Mouse (Mus musculus): ENCODE measurements around the gene Hat1. TPM values are rescaled to one million over a fixed set of nuclear protein-coding genes. Genes with fewer than 3 reads are reported as not detected.
A peak's percentile ranks its signal among the peaks of the same experiment; 100 is the strongest.

Gene Hat1
- total and polyA plus RNA-seq, 3 experiments = 91.6 to 292 (median 167) TPM

- H3K79me2 ChIP-seq (replicated peaks; ENCODE audit: control insufficient read depth, extremely low read depth, insufficient read depth, poor library complexity, severe bottlenecking) = 0 out of 2 replicates have a peak, but pooled peaks cover 10% of the 10 kb centered on the region
- H3K36me3 ChIP-seq (replicated peaks in 1 of 2; ENCODE audit: control insufficient read depth in 1 of 2, insufficient read depth in 1 of 2, low read length in 1 of 2) = peaks cover 20 to 60% of the 10 kb centered on the region in 2 experiments
- H3K27me3 ChIP-seq (replicated peaks) = no peaks in the 10 kb centered on the region
- in situ Hi-C loops (cut with MboI; ENCODE audit: low pct_ligation_motif_present, low pct_unique_long_range_greater_than_20kb, low sequenced_read_pairs) = no loop called here
- H3K9me3 ChIP-seq (replicated peaks; ENCODE audit: low read length) = no peaks in the 10 kb centered on the region
- DNase-seq (ENCODE audit: extremely low read depth) = no peak
- TF ChIP-seq KAT2A (IDR thresholded peaks at IDR 0.05; ENCODE audit: insufficient replicate concordance, low read length) (no peak), CHD2 (IDR thresholded peaks at IDR 0.05; ENCODE audit: low read length) (no peak), RCOR1 (conservative IDR thresholded peaks at IDR 0.05; ENCODE audit: low read depth, low read length) (no peak), NELFE (IDR thresholded peaks at IDR 0.05; ENCODE audit: low read depth, low read length) (no peak), USF2 (conservative IDR thresholded peaks at IDR 0.05; ENCODE audit: low read depth, low read length) (0 out of 2 replicates have a peak, but pooled peaks have one; percentile 10)
- H3K4me1 ChIP-seq (ENCODE audit: control insufficient read depth in 1 of 2, insufficient read depth in 2 of 2) = peaks cover 0 to 17% of the 10 kb centered on the region in 2 experiments; a peak in 1 of 4 replicates
- H3K4me3 ChIP-seq (replicated peaks in 1 of 3; ENCODE audit: low read depth in 2 of 3, low read length in 2 of 3, poor library complexity in 1 of 3) = peak overlapping the region in 2 of 3 experiments; percentile 26 to 30
- H3K4me2 ChIP-seq (ENCODE audit: insufficient read depth, low read depth, poor library complexity, severe bottlenecking) = peak overlapping the region; percentile 83
- dilution Hi-C loops (cut with MboI; ENCODE audit: extremely low pct_ligation_motif_present, extremely low pct_unique_long_range_greater_than_20kb, low sequenced_read_pairs) = no loop called here
- peak overlapping the region; percentile 19; the same call in 1 of the 2 replicates for H3K27ac ChIP-seq (ENCODE audit: insufficient read depth, low read depth)
- peak overlapping the region; percentile 71 for H3K9ac ChIP-seq (ENCODE audit: insufficient read depth, low read depth)
Measured at GRCm38 (mm10) chr2:71405613-71406012, 16.9 kb downstream of the Hat1 start.

- DNase-seq (ENCODE audit: extremely low read depth) = no peak
- dilution Hi-C loops (cut with MboI; ENCODE audit: extremely low pct_ligation_motif_present, extremely low pct_unique_long_range_greater_than_20kb, low sequenced_read_pairs) = no loop called here
- Histone ChIP-seq H3K27ac (ENCODE audit: insufficient read depth, low read depth) (no peak overlapping the region), H3K9me3 (replicated peaks; ENCODE audit: low read length) (no peaks in the 10 kb centered on the region), H3K79me2 (replicated peaks; ENCODE audit: control insufficient read depth, extremely low read depth, insufficient read depth, poor library complexity, severe bottlenecking) (no peaks in the 10 kb centered on the region), H3K9ac (ENCODE audit: insufficient read depth, low read depth) (no peak overlapping the region), H3K27me3 (replicated peaks) (no peaks in the 10 kb centered on the region), H3K4me3 (replicated peaks in 1 of 3; ENCODE audit: low read depth in 2 of 3, low read length in 2 of 3, poor library complexity in 1 of 3) (no peak overlapping the region), H3K4me2 (ENCODE audit: insufficient read depth, low read depth, poor library complexity, severe bottlenecking) (no peak overlapping the region), H3K4me1 (ENCODE audit: control insufficient read depth in 1 of 2, insufficient read depth in 2 of 2) (no peaks in the 10 kb centered on the region), H3K36me3 (replicated peaks in 1 of 2; ENCODE audit: control insufficient read depth in 1 of 2, insufficient read depth in 1 of 2, low read length in 1 of 2) (peaks cover 19 to 63% of the 10 kb centered on the region in 2 experiments)
- TF ChIP-seq MYC (IDR thresholded peaks at IDR 0.05; ENCODE audit: low read depth, low read length) (no peak), USF1 (IDR thresholded peaks at IDR 0.05; ENCODE audit: low read depth, low read length) (no peak), JUN (IDR thresholded peaks at IDR 0.05; ENCODE audit: insufficient read depth, low read depth, low read length) (no peak), ZNF384 (IDR thresholded peaks at IDR 0.05; ENCODE audit: low read depth, low read length) (no peak), ETS1 (conservative IDR thresholded peaks at IDR 0.05; ENCODE audit: low read depth, low read length) (no peak), MEF2A (IDR thresholded peaks at IDR 0.05; ENCODE audit: borderline replicate concordance, low read depth, low read length) (no peak), RAD21 (IDR thresholded peaks at IDR 0.05; ENCODE audit: low read depth, low read length) (no peak), POLR2A (IDR thresholded peaks at IDR 0.05; ENCODE audit: low read depth, low read length) (no peak), KAT2A (IDR thresholded peaks at IDR 0.05; ENCODE audit: insufficient replicate concordance, low read length) (no peak), UBTF (IDR thresholded peaks at IDR 0.05; ENCODE audit: low read depth, low read length) (no peak), PAX5 (IDR thresholded peaks at IDR 0.05; ENCODE audit: low read length) (no peak), ELF1 (IDR thresholded peaks at IDR 0.05; ENCODE audit: low read depth, low read length) (no peak), NRF1 (IDR thresholded peaks at IDR 0.05; ENCODE audit: low read depth, low read length) (no peak), TCF12 (IDR thresholded peaks at IDR 0.05; ENCODE audit: low read depth, low read length) (no peak), BHLHE40 (IDR thresholded peaks at IDR 0.05; ENCODE audit: low read depth, low read length) (no peak), NELFE (IDR thresholded peaks at IDR 0.05; ENCODE audit: low read depth, low read length) (no peak), TBP (conservative IDR thresholded peaks at IDR 0.05; ENCODE audit: low read depth, low read length) (no peak), ZMIZ1 (IDR thresholded peaks at IDR 0.05; ENCODE audit: low read depth, low read length) (no peak)
- in situ Hi-C loops (cut with MboI; ENCODE audit: low pct_ligation_motif_present, low pct_unique_long_range_greater_than_20kb, low sequenced_read_pairs) = no loop called here
Measured at GRCm38 (mm10) chr2:71418760-71419280, 30.1 kb downstream of the Hat1 start.
